Mouse (Mus musculus): ENCODE results near the gene Gli1. TPM values are rescaled to one million over a fixed set of nuclear protein-coding genes. Genes with fewer than 3 reads are reported as not detected.
A peak's percentile ranks its signal among the peaks of the same experiment; 100 is the strongest.

Gene Gli1
- polyA plus RNA-seq, 1 experiment from 2014 or later: 7.5 TPM

- Histone ChIP-seq H3K27me3 (ENCODE audit: insufficient read depth, low read length) (no peaks in the 10 kb centered on the region), H3K4me1 (ENCODE audit: insufficient read depth, low read length) (peaks cover 5% of the 10 kb centered on the region; the same call in 1 of the 2 replicates), H3K4me2 (replicated peaks; ENCODE audit: low read depth, low read length) (no peak overlapping the region), H3K9me3 (ENCODE audit: low read length) (no peaks in the 10 kb centered on the region), H3K27ac (ENCODE audit: low read length) (no peak overlapping the region), H3K9ac (replicated peaks; ENCODE audit: low read length) (no peak overlapping the region), H3K36me3 (ENCODE audit: insufficient read depth, low read length) (no peaks in the 10 kb centered on the region), H3K4me3 (ENCODE audit: low read length) (no peak overlapping the region)
- WGBS: 74% methylated on average over 2 of the region's 2 CpGs
- no peak for ATAC-seq (ENCODE audit: low FRiP score, low TSS enrichment)
Measured at GRCm38 (mm10) chr10:127368273-127368672, 26.5 kb upstream of the Gli1 start.

- Histone ChIP-seq H3K4me1 (ENCODE audit: insufficient read depth, low read length) (peaks cover 5% of the 10 kb centered on the region; the same call in 1 of the 2 replicates), H3K4me3 (ENCODE audit: low read length) (no peak overlapping the region), H3K27me3 (ENCODE audit: insufficient read depth, low read length) (no peaks in the 10 kb centered on the region), H3K36me3 (ENCODE audit: insufficient read depth, low read length) (no peaks in the 10 kb centered on the region), H3K27ac (ENCODE audit: low read length) (no peak overlapping the region), H3K9ac (replicated peaks; ENCODE audit: low read length) (no peak overlapping the region), H3K9me3 (ENCODE audit: low read length) (no peaks in the 10 kb centered on the region), H3K4me2 (replicated peaks; ENCODE audit: low read depth, low read length) (no peak overlapping the region)
- WGBS: 78% methylated on average over 5 of the region's 5 CpGs
- no peak for ATAC-seq (ENCODE audit: low FRiP score, low TSS enrichment)
Measured at GRCm38 (mm10) chr10:127367116-127367515, 25.3 kb upstream of the Gli1 start.

- H3K9ac ChIP-seq (replicated peaks; ENCODE audit: low read length): no peak overlapping the region
- H3K27ac ChIP-seq (ENCODE audit: low read length): no peak overlapping the region
- H3K4me3 ChIP-seq (ENCODE audit: low read length): no peak overlapping the region
- H3K27me3 ChIP-seq (ENCODE audit: insufficient read depth, low read length): no peaks in the 10 kb centered on the region
- ATAC-seq (ENCODE audit: low FRiP score, low TSS enrichment): no peak
- WGBS: 83% methylated on average over 3 of the region's 3 CpGs
- H3K4me2 ChIP-seq (replicated peaks; ENCODE audit: low read depth, low read length): no peak overlapping the region
- no peaks in the 10 kb centered on the region for H3K4me1 ChIP-seq (ENCODE audit: insufficient read depth, low read length)
- H3K36me3 ChIP-seq (ENCODE audit: insufficient read depth, low read length): no peaks in the 10 kb centered on the region
- H3K9me3 ChIP-seq (ENCODE audit: low read length): no peaks in the 10 kb centered on the region
Measured at GRCm38 (mm10) chr10:127360714-127361113, 18.9 kb upstream of the Gli1 start.

GRCm38 (mm10) chr10:127355336-127355735 lies 13.6 kb upstream of the Gli1 start:
- Histone ChIP-seq H3K4me3 (ENCODE audit: low read length) (no peak overlapping the region), H3K27me3 (ENCODE audit: insufficient read depth, low read length) (no peaks in the 10 kb centered on the region), H3K9ac (replicated peaks; ENCODE audit: low read length) (no peak overlapping the region), H3K4me1 (ENCODE audit: insufficient read depth, low read length) (peaks cover 8% of the 10 kb centered on the region; the same call in 1 of the 2 replicates), H3K27ac (ENCODE audit: low read length) (no peak overlapping the region), H3K36me3 (ENCODE audit: insufficient read depth, low read length) (no peaks in the 10 kb centered on the region), H3K9me3 (ENCODE audit: low read length) (no peaks in the 10 kb centered on the region), H3K4me2 (replicated peaks; ENCODE audit: low read depth, low read length) (no peak overlapping the region)
- ATAC-seq (ENCODE audit: low FRiP score, low TSS enrichment): no peak
- WGBS: 74% methylated on average over 10 of the region's 10 CpGs

- peaks cover 8% of the 10 kb centered on the region; the same call in 1 of the 2 replicates for H3K4me1 ChIP-seq (ENCODE audit: insufficient read depth, low read length)
- H3K27ac ChIP-seq (ENCODE audit: low read length): no peak within 1 kb of the TSS
- H3K4me2 ChIP-seq (replicated peaks; ENCODE audit: low read depth, low read length): no peak within 1 kb of the TSS
- no peak within 1 kb of the TSS for H3K4me3 ChIP-seq (ENCODE audit: low read length)
- no peaks in the 10 kb centered on the region for H3K36me3 ChIP-seq (ENCODE audit: insufficient read depth, low read length)
- no peaks in the 10 kb centered on the region for H3K27me3 ChIP-seq (ENCODE audit: insufficient read depth, low read length)
- no peaks in the 10 kb centered on the region for H3K9me3 ChIP-seq (ENCODE audit: low read length)
- ATAC-seq (ENCODE audit: low FRiP score, low TSS enrichment): no peak
- H3K9ac ChIP-seq (replicated peaks; ENCODE audit: low read length): no peak within 1 kb of the TSS
- WGBS: 83% methylated on average over 18 of the region's 18 CpGs
Measured at GRCm38 (mm10) chr10:127353909-127354895, 12.4 kb upstream of the Gli1 start, which contains the start of gene Inhbe. TSS of gene Inhbe (minus strand) at chr10:127354411.

GRCm38 (mm10) chr10:127352766-127353165 lies 11.0 kb upstream of the Gli1 start:
- 86% methylated on average over 11 of the region's 11 CpGs for WGBS
- H3K27me3 ChIP-seq (ENCODE audit: insufficient read depth, low read length): no peaks in the 10 kb centered on the region
- H3K4me1 ChIP-seq (ENCODE audit: insufficient read depth, low read length): peaks cover 8% of the 10 kb centered on the region; the same call in 1 of the 2 replicates
- no peak overlapping the region for H3K4me2 ChIP-seq (replicated peaks; ENCODE audit: low read depth, low read length)
- no peaks in the 10 kb centered on the region for H3K36me3 ChIP-seq (ENCODE audit: insufficient read depth, low read length)
- ATAC-seq (ENCODE audit: low FRiP score, low TSS enrichment): no peak
- H3K27ac ChIP-seq (ENCODE audit: low read length): no peak overlapping the region
- no peaks in the 10 kb centered on the region for H3K9me3 ChIP-seq (ENCODE audit: low read length)
- no peak overlapping the region for H3K9ac ChIP-seq (replicated peaks; ENCODE audit: low read length)
- H3K4me3 ChIP-seq (ENCODE audit: low read length): no peak overlapping the region

- WGBS: 76% methylated on average over 9 of the region's 9 CpGs
- Histone ChIP-seq H3K27ac (ENCODE audit: low read length) (no peak overlapping the region), H3K9me3 (ENCODE audit: low read length) (no peaks in the 10 kb centered on the region), H3K4me3 (ENCODE audit: low read length) (no peak overlapping the region), H3K4me1 (ENCODE audit: insufficient read depth, low read length) (peaks cover 8% of the 10 kb centered on the region; the same call in 1 of the 2 replicates), H3K4me2 (replicated peaks; ENCODE audit: low read depth, low read length) (no peak overlapping the region), H3K9ac (replicated peaks; ENCODE audit: low read length) (no peak overlapping the region), H3K27me3 (ENCODE audit: insufficient read depth, low read length) (no peaks in the 10 kb centered on the region), H3K36me3 (ENCODE audit: insufficient read depth, low read length) (no peaks in the 10 kb centered on the region)
- no peak for ATAC-seq (ENCODE audit: low FRiP score, low TSS enrichment)
Measured at GRCm38 (mm10) chr10:127352187-127352586, 10.4 kb upstream of the Gli1 start.

- H3K4me2 ChIP-seq (replicated peaks; ENCODE audit: low read depth, low read length): no peak overlapping the region
- no peaks in the 10 kb centered on the region for H3K36me3 ChIP-seq (ENCODE audit: insufficient read depth, low read length)
- no peak overlapping the region for H3K27ac ChIP-seq (ENCODE audit: low read length)
- H3K27me3 ChIP-seq (ENCODE audit: insufficient read depth, low read length): no peaks in the 10 kb centered on the region
- peaks cover 8% of the 10 kb centered on the region; the same call in 1 of the 2 replicates for H3K4me1 ChIP-seq (ENCODE audit: insufficient read depth, low read length)
- H3K9me3 ChIP-seq (ENCODE audit: low read length): no peaks in the 10 kb centered on the region
- WGBS: 63% methylated on average over 8 of the region's 8 CpGs
- H3K9ac ChIP-seq (replicated peaks; ENCODE audit: low read length): no peak overlapping the region
- H3K4me3 ChIP-seq (ENCODE audit: low read length): no peak overlapping the region
- ATAC-seq (ENCODE audit: low FRiP score, low TSS enrichment): no peak
Measured at GRCm38 (mm10) chr10:127351719-127352118, 9.9 kb upstream of the Gli1 start.

- Histone ChIP-seq H3K4me2 (replicated peaks; ENCODE audit: low read depth, low read length) (peak overlapping the region; percentile 54), H3K9ac (replicated peaks; ENCODE audit: low read length) (no peak overlapping the region), H3K27me3 (ENCODE audit: insufficient read depth, low read length) (no peaks in the 10 kb centered on the region), H3K27ac (ENCODE audit: low read length) (no peak overlapping the region), H3K4me1 (ENCODE audit: insufficient read depth, low read length) (peaks cover 8% of the 10 kb centered on the region; the same call in 1 of the 2 replicates), H3K36me3 (ENCODE audit: insufficient read depth, low read length) (no peaks in the 10 kb centered on the region), H3K4me3 (ENCODE audit: low read length) (no peak overlapping the region), H3K9me3 (ENCODE audit: low read length) (no peaks in the 10 kb centered on the region)
- WGBS: 80% methylated on average over 8 of the region's 8 CpGs
- no peak for ATAC-seq (ENCODE audit: low FRiP score, low TSS enrichment)
Measured at GRCm38 (mm10) chr10:127351285-127351595, 9.5 kb upstream of the Gli1 start.

Data from kidney, embryonic 16.5 days (tissue).